Mouse (Mus musculus): ENCODE measurements at regions not wholly inside any gene's neighbourhood (a gene's known extent, or its start where the extent isn't known, plus 50 kb on each side); places are given as distances from the start of the nearest gene placed in this dataset.

GRCm38 (mm10) chr2:51682177-51682576 is 54.9 kb downstream of the Tas2r134 start:
- H3K9ac ChIP-seq (ENCODE audit: low read length) = no peak overlapping the region
- H3K4me2 ChIP-seq (ENCODE audit: low read depth, low read length) = no peak overlapping the region
- H3K9me3 ChIP-seq (replicated peaks; ENCODE audit: control insufficient read depth, low read length) = no peaks in the 10 kb centered on the region
- 49% methylated on average over 6 of the region's 6 CpGs for WGBS
- no peaks in the 10 kb centered on the region for H3K27me3 ChIP-seq (ENCODE audit: control insufficient read depth, insufficient read depth, low read length)
- no peaks in the 10 kb centered on the region for H3K36me3 ChIP-seq (ENCODE audit: control insufficient read depth, insufficient read depth)
- no peak for ATAC-seq (replicated peaks; ENCODE audit: extremely low read depth, insufficient read depth, low FRiP score)
- no peak overlapping the region for H3K4me3 ChIP-seq (ENCODE audit: low read length)
- no peak overlapping the region for H3K27ac ChIP-seq (ENCODE audit: low read length)
- no peaks in the 10 kb centered on the region for H3K4me1 ChIP-seq (ENCODE audit: control insufficient read depth, insufficient read depth, low read length)

- Histone ChIP-seq H3K27me3 (ENCODE audit: control insufficient read depth, insufficient read depth, low read length) (no peaks in the 10 kb centered on the region), H3K27ac (ENCODE audit: low read length) (no peak overlapping the region)
- WGBS = 86% methylated on average over 4 of the region's 4 CpGs
Observed at GRCm38 (mm10) chr2:51682745-51683144, 55.4 kb downstream of the Tas2r134 start.

GRCm38 (mm10) chr2:51705110-51705509 is 77.8 kb downstream of the Tas2r134 start:
- H3K9me3 ChIP-seq (replicated peaks; ENCODE audit: control insufficient read depth, low read length) = no peaks in the 10 kb centered on the region
- no peak overlapping the region for H3K4me3 ChIP-seq (ENCODE audit: low read length)
- no peak overlapping the region for H3K9ac ChIP-seq (ENCODE audit: low read length)
- no peak overlapping the region for H3K27ac ChIP-seq (ENCODE audit: low read length)
- 0 out of 2 replicates have a peak, but pooled peaks cover 6% of the 10 kb centered on the region for H3K4me1 ChIP-seq (ENCODE audit: control insufficient read depth, insufficient read depth, low read length)
- no peak for ATAC-seq (replicated peaks; ENCODE audit: extremely low read depth, insufficient read depth, low FRiP score)
- no peak overlapping the region for H3K4me2 ChIP-seq (ENCODE audit: low read depth, low read length)
- H3K36me3 ChIP-seq (ENCODE audit: control insufficient read depth, insufficient read depth) = no peaks in the 10 kb centered on the region
- no peaks in the 10 kb centered on the region for H3K27me3 ChIP-seq (ENCODE audit: control insufficient read depth, insufficient read depth, low read length)
- WGBS = 62% methylated on average over 5 of the region's 5 CpGs

More at GRCm38 (mm10) chr2:51682745-51683144, 55.4 kb downstream of the Tas2r134 start:
- H3K4me1 ChIP-seq (ENCODE audit: control insufficient read depth, insufficient read depth, low read length) = no peaks in the 10 kb centered on the region
- H3K36me3 ChIP-seq (ENCODE audit: control insufficient read depth, insufficient read depth) = no peaks in the 10 kb centered on the region
- no peak for ATAC-seq (replicated peaks; ENCODE audit: extremely low read depth, insufficient read depth, low FRiP score)
- no peak overlapping the region for H3K4me2 ChIP-seq (ENCODE audit: low read depth, low read length)
- H3K9ac ChIP-seq (ENCODE audit: low read length) = no peak overlapping the region
- no peak overlapping the region for H3K4me3 ChIP-seq (ENCODE audit: low read length)
- H3K9me3 ChIP-seq (replicated peaks; ENCODE audit: control insufficient read depth, low read length) = no peaks in the 10 kb centered on the region

GRCm38 (mm10) chr2:51708701-51709100 is 81.4 kb downstream of the Tas2r134 start:
- no peaks in the 10 kb centered on the region for H3K27me3 ChIP-seq (ENCODE audit: control insufficient read depth, insufficient read depth, low read length)
- no peak overlapping the region for H3K9ac ChIP-seq (ENCODE audit: low read length)
- H3K4me1 ChIP-seq (ENCODE audit: control insufficient read depth, insufficient read depth, low read length) = 0 out of 2 replicates have a peak, but pooled peaks cover 5% of the 10 kb centered on the region
- H3K36me3 ChIP-seq (ENCODE audit: control insufficient read depth, insufficient read depth) = no peaks in the 10 kb centered on the region
- H3K4me2 ChIP-seq (ENCODE audit: low read depth, low read length) = no peak overlapping the region
- no peak overlapping the region for H3K4me3 ChIP-seq (ENCODE audit: low read length)
- ATAC-seq (replicated peaks; ENCODE audit: extremely low read depth, insufficient read depth, low FRiP score) = no peak
- WGBS = 64% methylated on average over 2 of the region's 2 CpGs
- H3K9me3 ChIP-seq (replicated peaks; ENCODE audit: control insufficient read depth, low read length) = no peaks in the 10 kb centered on the region; the same call in 1 of the 2 replicates
- no peak overlapping the region for H3K27ac ChIP-seq (ENCODE audit: low read length)

- Histone ChIP-seq H3K9me3 (replicated peaks; ENCODE audit: control insufficient read depth, low read length) (no peaks in the 10 kb centered on the region; the same call in 1 of the 2 replicates), H3K36me3 (ENCODE audit: control insufficient read depth, insufficient read depth) (no peaks in the 10 kb centered on the region), H3K4me1 (ENCODE audit: control insufficient read depth, insufficient read depth, low read length) (no peaks in the 10 kb centered on the region), H3K4me2 (ENCODE audit: low read depth, low read length) (no peak overlapping the region), H3K27me3 (ENCODE audit: control insufficient read depth, insufficient read depth, low read length) (no peaks in the 10 kb centered on the region), H3K4me3 (ENCODE audit: low read length) (no peak overlapping the region), H3K9ac (ENCODE audit: low read length) (no peak overlapping the region), H3K27ac (ENCODE audit: low read length) (no peak overlapping the region)
- 92% methylated on average over 7 of the region's 7 CpGs for WGBS
- ATAC-seq (replicated peaks; ENCODE audit: extremely low read depth, insufficient read depth, low FRiP score) = no peak
Observed at GRCm38 (mm10) chr2:51712611-51713010, 85.3 kb downstream of the Tas2r134 start.

- H3K27ac ChIP-seq (ENCODE audit: low read length) = no peak overlapping the region
- H3K4me2 ChIP-seq (ENCODE audit: low read depth, low read length) = no peak overlapping the region
- no peaks in the 10 kb centered on the region for H3K27me3 ChIP-seq (ENCODE audit: control insufficient read depth, insufficient read depth, low read length)
- no peak overlapping the region for H3K4me3 ChIP-seq (ENCODE audit: low read length)
- no peaks in the 10 kb centered on the region for H3K9me3 ChIP-seq (replicated peaks; ENCODE audit: control insufficient read depth, low read length)
- no peak overlapping the region for H3K9ac ChIP-seq (ENCODE audit: low read length)
- H3K36me3 ChIP-seq (ENCODE audit: control insufficient read depth, insufficient read depth) = no peaks in the 10 kb centered on the region
- 0 out of 2 replicates have a peak, but pooled peaks cover 2% of the 10 kb centered on the region for H3K4me1 ChIP-seq (ENCODE audit: control insufficient read depth, insufficient read depth, low read length)
- WGBS = 72% methylated on average over 3 of the region's 3 CpGs
- ATAC-seq (replicated peaks; ENCODE audit: extremely low read depth, insufficient read depth, low FRiP score) = no peak
Observed at GRCm38 (mm10) chr2:51730805-51731204, 103.5 kb downstream of the Tas2r134 start.

- 53% methylated on average over 4 of the region's 4 CpGs for WGBS
Observed at GRCm38 (mm10) chr2:51731703-51732102, 104.4 kb downstream of the Tas2r134 start.

GRCm38 (mm10) chr2:51732355-51732754 is 105.0 kb downstream of the Tas2r134 start:
- Histone ChIP-seq H3K27me3 (ENCODE audit: control insufficient read depth, insufficient read depth, low read length) (no peaks in the 10 kb centered on the region), H3K9ac (ENCODE audit: low read length) (no peak overlapping the region), H3K4me1 (ENCODE audit: control insufficient read depth, insufficient read depth, low read length) (0 out of 2 replicates have a peak, but pooled peaks cover 2% of the 10 kb centered on the region), H3K4me2 (ENCODE audit: low read depth, low read length) (no peak overlapping the region), H3K9me3 (replicated peaks; ENCODE audit: control insufficient read depth, low read length) (no peaks in the 10 kb centered on the region), H3K27ac (ENCODE audit: low read length) (no peak overlapping the region), H3K4me3 (ENCODE audit: low read length) (no peak overlapping the region), H3K36me3 (ENCODE audit: control insufficient read depth, insufficient read depth) (no peaks in the 10 kb centered on the region)
- no peak for ATAC-seq (replicated peaks; ENCODE audit: extremely low read depth, insufficient read depth, low FRiP score)
- 29% methylated on average over 2 of the region's 2 CpGs for WGBS

More at GRCm38 (mm10) chr2:51731703-51732102, 104.4 kb downstream of the Tas2r134 start:
- no peak overlapping the region for H3K4me2 ChIP-seq (ENCODE audit: low read depth, low read length)
- no peak for ATAC-seq (replicated peaks; ENCODE audit: extremely low read depth, insufficient read depth, low FRiP score)
- H3K27me3 ChIP-seq (ENCODE audit: control insufficient read depth, insufficient read depth, low read length) = no peaks in the 10 kb centered on the region
- no peak overlapping the region for H3K9ac ChIP-seq (ENCODE audit: low read length)
- 0 out of 2 replicates have a peak, but pooled peaks cover 2% of the 10 kb centered on the region for H3K4me1 ChIP-seq (ENCODE audit: control insufficient read depth, insufficient read depth, low read length)
- no peak overlapping the region for H3K4me3 ChIP-seq (ENCODE audit: low read length)
- H3K36me3 ChIP-seq (ENCODE audit: control insufficient read depth, insufficient read depth) = no peaks in the 10 kb centered on the region
- H3K9me3 ChIP-seq (replicated peaks; ENCODE audit: control insufficient read depth, low read length) = no peaks in the 10 kb centered on the region
- no peak overlapping the region for H3K27ac ChIP-seq (ENCODE audit: low read length)

GRCm38 (mm10) chr2:51733218-51733617 is 105.9 kb downstream of the Tas2r134 start:
- H3K4me3 ChIP-seq (ENCODE audit: low read length) = no peak overlapping the region
- H3K9me3 ChIP-seq (replicated peaks; ENCODE audit: control insufficient read depth, low read length) = no peaks in the 10 kb centered on the region
- no peak for ATAC-seq (replicated peaks; ENCODE audit: extremely low read depth, insufficient read depth, low FRiP score)
- no peak overlapping the region for H3K4me2 ChIP-seq (ENCODE audit: low read depth, low read length)
- no peaks in the 10 kb centered on the region for H3K36me3 ChIP-seq (ENCODE audit: control insufficient read depth, insufficient read depth)
- 72% methylated on average over 3 of the region's 3 CpGs for WGBS
- H3K27me3 ChIP-seq (ENCODE audit: control insufficient read depth, insufficient read depth, low read length) = no peaks in the 10 kb centered on the region
- no peak overlapping the region for H3K9ac ChIP-seq (ENCODE audit: low read length)
- H3K27ac ChIP-seq (ENCODE audit: low read length) = no peak overlapping the region
- 0 out of 2 replicates have a peak, but pooled peaks cover 2% of the 10 kb centered on the region for H3K4me1 ChIP-seq (ENCODE audit: control insufficient read depth, insufficient read depth, low read length)
